Mouse (Mus musculus) neural tube, embryonic 11.5 days (tissue): ENCODE results near the gene Fam81a. TPM values are rescaled to one million over a fixed set of nuclear protein-coding genes. Genes with fewer than 3 reads are reported as not detected.

ENCODE experiments used
- ATAC-seq: fragments of 200-750 bp; cut with Nextera tagmentation; 2 replicates; pipeline ENCODE4 v1.8.0; 2017; ENCODE audit warnings: moderate number of reproducible peaks, mild to moderate bottlenecking, moderate TSS enrichment, moderate library complexity; ENCODE audit not compliant: insufficient read depth, low FRiP score, low TSS enrichment
- DNase-seq: peaks from one replicate; pipeline ENCODE4 v3.0.0-alpha.2; 2015; ENCODE audit warnings: low spot score
- H3K27ac ChIP-seq: fragments of 300-500 bp; sonication (generic); 2 replicates; pipeline ENCODE4 v1.5.1; 2014; ENCODE audit warnings: low read depth, mild to moderate bottlenecking, low read length
- H3K27me3 ChIP-seq: fragments of 300-500 bp; sonication (generic); 2 replicates; pipeline ENCODE4 v1.6.1; 2014; ENCODE audit warnings: mild to moderate bottlenecking, low read length, mixed read lengths; ENCODE audit not compliant: control insufficient read depth, insufficient read depth
- H3K36me3 ChIP-seq: fragments of 300-500 bp; sonication (generic); 2 replicates; pipeline ENCODE4 v1.6.1; 2014; ENCODE audit warnings: mild to moderate bottlenecking, low read length, moderate library complexity, mixed read lengths; ENCODE audit not compliant: control insufficient read depth, insufficient read depth
- H3K4me1 ChIP-seq: fragments of 300-500 bp; sonication (generic); 2 replicates; pipeline ENCODE4 v1.6.1; 2014; ENCODE audit warnings: low read length, mixed read lengths; ENCODE audit not compliant: control insufficient read depth, insufficient read depth
- H3K4me2 ChIP-seq: fragments of 300-500 bp; sonication (generic); 2 replicates; pipeline ENCODE4 v1.6.1; 2014; ENCODE audit warnings: low read depth, mild to moderate bottlenecking, moderate library complexity
- H3K4me3 ChIP-seq: fragments of 300-500 bp; sonication (generic); 2 replicates; pipeline ENCODE4 v1.5.1; 2014; ENCODE audit warnings: low read depth, low read length
- H3K9ac ChIP-seq: fragments of 300-500 bp; sonication (generic); 2 replicates; pipeline ENCODE4 v1.6.1; 2014; ENCODE audit warnings: mild to moderate bottlenecking, low read length
- H3K9me3 ChIP-seq: fragments of 300-500 bp; sonication (generic); 2 replicates; pipeline ENCODE4 v1.6.1; 2016; ENCODE audit warnings: low read length; ENCODE audit not compliant: control insufficient read depth
- WGBS: fragments of 180-500 bp; shearing (Covaris S2); extraction: QIAGEN DNeasy Blood & Tissue Kit; methylation state at CpG from one replicate; pipeline ENCODE4 v1.1.7; 2014; 5-methylcytosine and 5-hydroxymethylcytosine counted together
- polyA plus RNA-seq: library from polyadenylated mRNA; unstranded; fragments of >200 nt; fragmentation: Nextera tagmentation; extraction: Ambion mirVana; gene quantifications from 2 replicates; pipeline ENCODE4 v1.2.1, GENCODE M21; 2014

Gene Fam81a
- polyA plus RNA-seq, 1 experiment from 2014 or later: 2.4 TPM

DNA sequence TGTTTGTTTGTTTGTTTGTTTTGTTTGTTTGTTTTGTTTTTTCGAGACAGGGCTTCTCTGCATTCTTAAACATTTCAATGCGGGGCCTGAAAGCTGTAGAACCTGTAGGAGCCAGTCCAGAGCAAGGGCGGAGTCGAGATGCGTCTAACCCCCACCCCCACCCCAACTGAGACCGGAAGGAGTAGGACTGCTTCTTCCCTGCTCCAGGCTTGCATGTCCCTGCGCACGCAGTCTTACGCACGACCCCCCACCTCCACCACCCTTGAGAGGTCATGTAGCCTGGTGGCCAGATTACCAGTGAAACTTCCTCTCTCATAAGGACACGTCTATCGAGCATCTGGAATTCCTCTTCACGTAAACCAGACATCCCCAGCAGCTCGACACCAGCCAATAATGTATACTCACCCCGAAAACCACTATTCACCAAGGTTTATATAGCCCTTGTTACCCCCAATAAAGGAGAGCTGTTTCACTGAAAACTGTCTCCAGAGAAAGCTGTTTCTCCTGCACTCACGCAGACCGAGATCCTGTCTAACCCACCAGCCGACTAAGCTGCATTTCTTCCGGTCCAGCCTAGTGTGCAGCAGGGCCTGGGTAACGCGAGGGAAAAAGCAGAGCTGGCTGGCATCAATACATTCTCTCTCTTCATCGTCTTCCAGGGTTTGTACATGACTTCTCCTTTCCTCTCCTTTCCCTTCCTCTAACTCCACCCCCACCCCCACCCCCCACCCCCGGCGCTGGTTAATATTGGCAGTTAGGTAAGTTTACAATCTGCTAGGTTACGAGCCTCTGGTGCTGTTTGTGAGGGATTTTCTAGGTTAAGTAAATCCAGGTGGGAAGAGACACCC lies 59.8 kb downstream of the Fam81a start:
- Histone ChIP-seq H3K4me1 (no peaks in the 10 kb centered on the region), H3K27ac (no peak overlapping the region), H3K9me3 (no peaks in the 10 kb centered on the region), H3K36me3 (no peaks in the 10 kb centered on the region), H3K4me3 (no peak overlapping the region), H3K4me2 (no peak overlapping the region), H3K9ac (no peak overlapping the region), H3K27me3 (no peaks in the 10 kb centered on the region)
- DNase-seq (no peak), ATAC-seq (no peak)
- 72% methylated on average over 25 of the region's 25 CpGs for WGBS

DNA sequence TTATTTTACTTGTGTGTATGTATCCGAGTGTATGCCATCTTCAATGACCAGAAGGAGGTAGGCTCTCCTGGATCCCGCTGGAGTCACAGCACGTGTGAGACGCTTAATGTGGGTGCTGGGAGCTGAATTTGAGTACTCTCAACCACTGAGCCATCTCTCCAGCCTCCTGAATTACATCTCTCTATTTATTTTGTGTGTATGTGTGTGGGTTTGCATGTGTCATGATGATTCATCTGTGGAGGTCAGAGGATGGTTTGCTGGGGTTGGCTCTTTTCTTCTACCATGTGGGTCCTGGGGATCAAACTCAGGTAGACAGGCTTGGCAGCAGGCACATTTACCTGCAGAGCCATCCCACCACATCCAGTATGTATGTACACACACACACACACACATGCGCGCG lies 60.6 kb downstream of the Fam81a start:
- H3K4me1 ChIP-seq: no peaks in the 10 kb centered on the region
- H3K9me3 ChIP-seq: no peaks in the 10 kb centered on the region
- no peaks in the 10 kb centered on the region for H3K27me3 ChIP-seq
- no peak overlapping the region for H3K4me2 ChIP-seq
- H3K36me3 ChIP-seq: no peaks in the 10 kb centered on the region
- 94% methylated on average over 7 of the region's 7 CpGs for WGBS
- H3K9ac ChIP-seq: no peak overlapping the region
- ATAC-seq (no peak), DNase-seq (no peak)
- H3K27ac ChIP-seq: no peak overlapping the region
- no peak overlapping the region for H3K4me3 ChIP-seq

DNA sequence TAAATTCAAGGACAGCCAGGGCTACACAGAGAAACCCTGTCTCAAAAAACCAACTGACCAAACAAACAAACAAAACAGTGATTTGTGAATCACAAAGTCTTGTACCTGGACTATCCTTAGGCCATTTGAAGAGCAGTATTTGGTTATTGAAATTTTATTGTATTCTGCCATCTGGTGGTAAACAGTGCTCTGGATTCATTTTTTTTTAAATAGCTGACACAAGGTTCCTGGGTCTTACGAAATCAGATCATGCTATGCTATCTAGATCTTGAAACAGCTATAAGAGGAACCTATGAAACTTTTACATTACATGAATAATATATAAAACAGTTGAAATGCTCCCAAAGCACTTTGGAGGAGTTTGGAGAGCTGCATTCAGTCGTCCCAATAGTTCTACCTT lies 61.4 kb downstream of the Fam81a start:
- no peaks in the 10 kb centered on the region for H3K27me3 ChIP-seq
- no peaks in the 10 kb centered on the region for H3K4me1 ChIP-seq
- no peak overlapping the region for H3K4me3 ChIP-seq
- no peak for ATAC-seq
- H3K4me2 ChIP-seq: no peak overlapping the region
- no peak overlapping the region for H3K9ac ChIP-seq
- H3K9me3 ChIP-seq: no peaks in the 10 kb centered on the region
- H3K36me3 ChIP-seq: no peaks in the 10 kb centered on the region
- no peak for DNase-seq
- H3K27ac ChIP-seq: no peak overlapping the region
- 86% methylated on average over 2 of the region's 2 CpGs for WGBS

DNA sequence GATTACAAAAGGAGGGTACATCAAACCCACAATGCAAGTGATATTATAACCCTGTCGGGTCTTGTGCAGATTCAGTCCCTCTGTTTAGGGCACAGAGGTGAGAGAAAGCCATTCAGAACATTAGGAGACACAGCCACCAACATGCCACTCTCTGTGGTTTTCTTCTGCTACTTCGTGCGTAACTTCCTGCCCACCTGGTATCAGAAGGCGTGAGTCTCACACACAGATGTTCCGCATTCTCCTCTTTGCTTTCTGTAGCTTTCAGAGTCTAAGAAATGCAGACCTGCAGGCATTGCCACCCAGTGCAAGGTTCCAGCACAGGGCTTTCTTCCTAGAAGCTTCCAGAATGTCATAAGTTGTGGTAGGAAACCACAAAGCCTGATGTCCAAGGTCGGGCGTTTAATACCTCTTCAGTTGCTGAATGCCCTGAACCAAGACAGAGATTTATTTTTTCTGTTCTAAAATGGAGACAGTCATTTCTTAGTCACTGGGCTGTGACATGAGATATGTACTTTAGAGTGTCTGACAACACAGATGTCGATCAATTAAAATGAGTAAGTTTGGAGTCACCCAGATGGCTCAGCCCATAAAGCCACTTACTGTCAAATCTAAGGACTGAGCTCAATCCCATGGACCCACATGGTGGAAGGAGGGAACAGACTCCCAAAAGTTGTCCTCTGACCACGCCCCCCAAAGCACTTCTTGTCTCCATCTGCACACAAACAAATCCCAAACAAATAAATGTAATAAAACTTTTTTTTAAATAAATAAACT lies 62.1 kb downstream of the Fam81a start:
- no peaks in the 10 kb centered on the region for H3K27me3 ChIP-seq
- H3K4me2 ChIP-seq: no peak overlapping the region
- no peaks in the 10 kb centered on the region for H3K9me3 ChIP-seq
- H3K36me3 ChIP-seq: no peaks in the 10 kb centered on the region
- H3K27ac ChIP-seq: no peak overlapping the region
- no peak overlapping the region for H3K4me3 ChIP-seq
- no peaks in the 10 kb centered on the region for H3K4me1 ChIP-seq
- H3K9ac ChIP-seq: no peak overlapping the region
- DNase-seq: no peak
- ATAC-seq: no peak
- 83% methylated on average over 9 of the region's 9 CpGs for WGBS

DNA sequence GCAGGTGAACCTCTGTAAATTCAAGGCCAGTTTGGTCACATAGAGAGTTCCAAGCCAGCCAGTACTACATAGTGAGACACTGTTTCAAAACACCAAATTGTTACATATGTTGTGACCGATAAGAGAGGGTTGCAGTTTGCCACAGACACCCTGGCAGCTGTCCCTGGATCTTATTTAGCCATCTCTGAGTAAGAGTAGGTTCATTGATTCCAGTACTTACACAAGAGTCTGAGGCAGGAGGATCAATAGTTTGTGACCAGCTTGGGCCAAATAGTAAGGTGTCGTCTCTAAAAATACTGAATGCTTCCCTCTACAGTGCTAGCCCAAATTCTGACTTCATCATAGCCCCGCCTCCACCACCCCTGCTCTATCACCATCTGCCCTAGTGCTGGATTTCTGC lies 64.3 kb downstream of the Fam81a start:
- no peak overlapping the region for H3K4me3 ChIP-seq
- H3K9ac ChIP-seq: no peak overlapping the region
- H3K27me3 ChIP-seq: no peaks in the 10 kb centered on the region
- no peak overlapping the region for H3K4me2 ChIP-seq
- no peaks in the 10 kb centered on the region for H3K36me3 ChIP-seq
- H3K9me3 ChIP-seq: no peaks in the 10 kb centered on the region
- 88% methylated on average over 3 of the region's 3 CpGs for WGBS
- no peak overlapping the region for H3K27ac ChIP-seq
- no peak for ATAC-seq
- no peaks in the 10 kb centered on the region for H3K4me1 ChIP-seq
- DNase-seq: no peak

DNA sequence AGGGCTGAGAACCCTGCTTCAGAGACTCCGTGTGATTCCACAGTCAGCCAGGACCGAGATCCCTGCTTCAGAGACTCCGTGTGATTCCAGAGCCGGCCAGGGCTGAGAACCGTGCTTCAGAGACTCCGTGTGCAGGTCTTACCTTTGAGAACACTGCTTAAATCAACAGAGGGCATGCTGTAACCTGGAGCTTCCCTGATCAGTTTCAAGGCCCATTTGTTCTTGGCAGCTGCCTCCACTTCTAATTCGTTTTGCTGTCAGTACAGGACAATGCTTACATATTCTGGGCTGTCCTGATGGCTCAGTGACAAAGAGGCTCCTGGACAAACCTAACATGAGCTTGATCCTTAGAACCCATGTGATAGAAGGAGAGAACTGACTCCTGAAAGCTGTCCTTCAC lies 65.2 kb downstream of the Fam81a start:
- DNase-seq: no peak
- WGBS: 67% methylated on average over 7 of the region's 7 CpGs
- no peaks in the 10 kb centered on the region for H3K4me1 ChIP-seq

DNA sequence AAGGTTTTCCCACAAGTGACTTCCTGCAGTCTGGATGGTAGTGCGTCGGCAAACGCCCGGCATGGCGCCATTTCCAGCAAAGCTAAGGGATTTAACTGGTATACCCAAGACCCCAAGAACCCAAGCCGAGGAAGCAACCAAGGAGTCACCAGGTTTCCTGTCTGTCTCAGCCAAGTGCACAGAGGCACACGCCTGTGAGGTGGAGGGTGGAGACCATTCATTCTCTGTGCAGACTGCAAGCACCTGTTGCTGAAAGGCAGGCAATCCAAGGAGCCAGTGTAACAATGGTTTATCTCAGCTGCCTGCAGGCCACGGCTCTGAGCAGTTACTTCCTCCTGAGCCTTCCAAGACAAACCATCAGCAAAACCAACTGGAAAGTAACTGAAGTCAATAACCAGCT lies 70.0 kb downstream of the Fam81a start:
- H3K36me3 ChIP-seq: no peaks in the 10 kb centered on the region
- no peaks in the 10 kb centered on the region for H3K27me3 ChIP-seq
- no peak overlapping the region for H3K4me2 ChIP-seq
- ATAC-seq: no peak
- WGBS: 86% methylated on average over 8 of the region's 8 CpGs
- no peak overlapping the region for H3K4me3 ChIP-seq
- no peak overlapping the region for H3K27ac ChIP-seq
- no peak for DNase-seq
- H3K9me3 ChIP-seq: no peaks in the 10 kb centered on the region
- no peak overlapping the region for H3K9ac ChIP-seq
- H3K4me1 ChIP-seq: no peaks in the 10 kb centered on the region

More for the DNA sequence above, 65.2 kb downstream of the Fam81a start:
- ATAC-seq: no peak
- Histone ChIP-seq H3K36me3 (no peaks in the 10 kb centered on the region), H3K27me3 (no peaks in the 10 kb centered on the region), H3K4me2 (no peak overlapping the region), H3K9ac (no peak overlapping the region), H3K9me3 (no peaks in the 10 kb centered on the region), H3K27ac (no peak overlapping the region), H3K4me3 (no peak overlapping the region)

DNA sequence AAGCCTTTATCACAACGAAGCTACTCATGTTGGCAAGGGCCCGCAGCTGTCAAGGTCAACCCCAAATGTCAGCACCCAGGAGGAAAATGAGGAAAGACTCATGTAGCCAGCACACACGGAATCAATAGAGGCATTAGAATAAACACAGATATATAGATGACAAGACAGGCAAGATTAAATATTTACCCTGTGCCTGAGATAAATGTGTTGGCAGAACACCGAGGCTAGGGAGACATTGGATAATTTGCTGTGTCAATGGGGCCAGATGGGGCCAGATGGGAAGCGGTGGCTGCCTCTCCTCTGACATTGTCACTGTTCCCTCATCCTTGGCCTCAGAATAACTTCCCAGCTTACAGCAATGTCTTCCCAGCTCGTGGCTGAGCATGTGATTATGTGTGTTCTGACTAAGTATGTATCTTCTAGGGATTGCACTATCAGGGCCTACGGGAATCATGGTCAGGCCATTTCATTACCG lies 72.4 kb downstream of the Fam81a start:
- Histone ChIP-seq H3K27me3 (no peaks in the 10 kb centered on the region), H3K27ac (no peak overlapping the region), H3K4me1 (no peaks in the 10 kb centered on the region), H3K4me3 (no peak overlapping the region), H3K4me2 (no peak overlapping the region), H3K9ac (no peak overlapping the region), H3K9me3 (no peaks in the 10 kb centered on the region), H3K36me3 (no peaks in the 10 kb centered on the region)
- ATAC-seq: no peak
- WGBS: 68% methylated on average over 8 of the region's 8 CpGs
- peak; percentile 35 for DNase-seq

DNA sequence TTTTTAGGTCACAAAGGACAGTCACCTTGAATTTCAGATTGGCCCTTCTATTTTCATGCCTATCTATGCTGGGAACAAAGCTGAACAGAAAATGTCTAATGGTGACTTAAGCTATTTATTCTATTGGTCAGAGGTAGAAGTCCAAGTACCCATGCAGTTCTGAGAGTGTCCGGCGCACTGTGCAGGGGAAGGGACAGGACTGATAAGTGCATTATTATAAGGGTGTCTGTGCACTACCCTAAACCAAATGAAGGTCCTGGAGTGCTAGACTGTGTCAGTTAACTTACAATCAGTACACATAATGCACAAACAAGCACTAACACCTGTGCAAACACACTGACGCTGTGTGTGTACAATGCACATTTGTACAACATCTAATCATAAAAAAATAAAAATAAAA lies 74.9 kb downstream of the Fam81a start:
- H3K27ac ChIP-seq: no peak overlapping the region
- no peaks in the 10 kb centered on the region for H3K4me1 ChIP-seq
- no peak overlapping the region for H3K4me3 ChIP-seq
- no peak overlapping the region for H3K9ac ChIP-seq
- ATAC-seq (no peak), DNase-seq (no peak)
- 93% methylated on average over 3 of the region's 3 CpGs for WGBS
- no peaks in the 10 kb centered on the region for H3K9me3 ChIP-seq
- no peaks in the 10 kb centered on the region for H3K27me3 ChIP-seq
- no peak overlapping the region for H3K4me2 ChIP-seq
- H3K36me3 ChIP-seq: no peaks in the 10 kb centered on the region
